18 mouse cellular contexts compared by ENCODE assay signal in the genomic region with DNA sequence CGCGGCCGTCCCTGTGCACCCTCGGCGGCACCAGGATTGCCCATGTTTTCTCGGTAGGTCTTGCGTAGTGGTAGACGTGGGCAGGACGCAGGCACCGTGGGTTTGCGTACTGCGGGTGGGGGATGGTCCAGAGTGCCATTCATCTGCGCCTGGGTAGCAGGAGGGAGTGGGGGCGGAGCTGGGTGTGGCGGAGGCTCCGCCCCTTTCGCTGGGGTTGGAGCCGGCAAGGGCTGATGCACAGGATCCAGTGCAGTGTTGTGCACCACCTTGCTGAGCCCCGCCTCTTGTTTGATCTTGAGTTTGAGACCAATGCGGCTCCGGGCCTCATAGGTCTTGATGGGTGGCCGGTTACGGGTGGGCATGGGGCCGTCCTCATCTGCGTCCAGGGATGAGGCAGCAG. TPM values are rescaled to one million over a fixed set of nuclear protein-coding genes. Genes with fewer than 3 reads are reported as not detected.
A peak's percentile ranks its signal among the peaks of the same experiment; 100 is the strongest.
DNase-seq lines count a peak whose midpoint lies in the region; ATAC-seq and TF ChIP-seq lines count a peak whose summit lies in the region.
"Had no signal": no experiment of that assay in that cellular context is flagged by ENCODE, and none has a peak within 500 bp of the region (broad histone marks: within the 10 kb centered on the region; RNA-seq: fewer than 3 reads in every experiment).

No protein-coding gene starts in this region.

- no peak overlapping the region for H3K27ac ChIP-seq in forebrain, embryonic 12.5 days
- no peak overlapping the region for H3K27ac ChIP-seq in forebrain, postnatal 0 days (ENCODE audit: low read depth, low read length)
- H3K27ac ChIP-seq in liver, postnatal 0 days (ENCODE audit: low read depth) = no peak overlapping the region
- H3K27ac ChIP-seq: embryonic facial prominence, embryonic 12.5 days; hindbrain, embryonic 13.5 days; limb, embryonic 13.5 days had no signal

- 0 out of 2 replicates have a peak, but pooled peaks have one; percentile 10 for ATAC-seq in forebrain, embryonic 12.5 days (ENCODE audit: low FRiP score)
- ATAC-seq in forebrain, postnatal 0 days = no peak
- ATAC-seq in liver, postnatal 0 days = no peak
- ATAC-seq: intestine, postnatal 0 days; Patski had no signal

- H3K36me3 ChIP-seq in forebrain, embryonic 12.5 days (replicated peaks) = peaks cover 66% of the 10 kb centered on the region
- H3K36me3 ChIP-seq in forebrain, postnatal 0 days (ENCODE audit: insufficient read depth) = peaks cover 53% of the 10 kb centered on the region
- peaks cover 48% of the 10 kb centered on the region for H3K36me3 ChIP-seq in liver, postnatal 0 days (replicated peaks; ENCODE audit: insufficient read depth, low read length)
- H3K36me3 ChIP-seq in E14TG2a.4 (ENCODE audit: insufficient read depth, low read length) = peaks cover 32% of the 10 kb centered on the region

- H3K9ac ChIP-seq in forebrain, embryonic 12.5 days = no peak overlapping the region
- no peak overlapping the region for H3K9ac ChIP-seq in forebrain, postnatal 0 days
- no peak overlapping the region for H3K9ac ChIP-seq in liver, postnatal 0 days (replicated peaks)
- H3K9ac ChIP-seq: embryonic facial prominence, embryonic 12.5 days; hindbrain, embryonic 13.5 days; limb, embryonic 13.5 days had no signal

- H3K4me3 ChIP-seq in forebrain, embryonic 12.5 days (replicated peaks) = no peak overlapping the region
- H3K4me3 ChIP-seq in forebrain, postnatal 0 days (ENCODE audit: low read depth, low read length) = no peak overlapping the region
- no peak overlapping the region for H3K4me3 ChIP-seq in liver, postnatal 0 days (ENCODE audit: low read depth, low read length)
- peak overlapping the region; percentile 79 for H3K4me3 ChIP-seq in E14TG2a.4 (replicated peaks; ENCODE audit: low read length)
- H3K4me3 ChIP-seq: embryonic facial prominence, embryonic 12.5 days; hindbrain, embryonic 13.5 days; limb, embryonic 13.5 days had no signal

- no peak for TF ChIP-seq EP300 in liver, postnatal 0 days (IDR thresholded peaks at IDR 0.05; ENCODE audit: low read depth)

- 0 out of 2 replicates have a peak, but pooled peaks cover 1% of the 10 kb centered on the region for H3K4me1 ChIP-seq in forebrain, embryonic 12.5 days
- no peaks in the 10 kb centered on the region for H3K4me1 ChIP-seq in forebrain, postnatal 0 days (ENCODE audit: insufficient read depth)
- H3K4me1 ChIP-seq in liver, postnatal 0 days (ENCODE audit: insufficient read depth) = peaks cover 1% of the 10 kb centered on the region
- peaks cover 52% of the 10 kb centered on the region for H3K4me1 ChIP-seq in E14TG2a.4 (replicated peaks; ENCODE audit: low read depth, low read length)
- H3K4me1 ChIP-seq: embryonic facial prominence, embryonic 12.5 days; hindbrain, embryonic 13.5 days; limb, embryonic 13.5 days had no signal

- H3K27me3 ChIP-seq in forebrain, embryonic 12.5 days = no peaks in the 10 kb centered on the region
- H3K27me3 ChIP-seq in forebrain, postnatal 0 days (ENCODE audit: insufficient read depth, low read length) = no peaks in the 10 kb centered on the region
- H3K27me3 ChIP-seq in liver, postnatal 0 days (ENCODE audit: insufficient read depth, low read length) = no peaks in the 10 kb centered on the region
- peaks cover 12% of the 10 kb centered on the region; the same call in 1 of the 2 replicates for H3K27me3 ChIP-seq in E14TG2a.4 (ENCODE audit: insufficient read depth, low read length)
- H3K27me3 ChIP-seq: CH12.LX; embryonic facial prominence, embryonic 12.5 days; hindbrain, embryonic 13.5 days; limb, embryonic 13.5 days; Patski had no signal

- no peak for DNase-seq in forebrain, postnatal 0 days
- DNase-seq in liver (peak; percentile 23), ZHBTc4 (ENCODE audit: low read depth, low spot score) (peak; percentile 92)
- no peak for DNase-seq in liver, postnatal 0 days
- DNase-seq in adrenal gland, postnatal 14 days = no peak
- DNase-seq: cerebellum, adult 18-20 months; gastrocnemius, postnatal 14 days; kidney, postnatal 4 days; lung, adult 2 months; lung, postnatal 36 days had no signal

- no peak overlapping the region for H3K4me2 ChIP-seq in forebrain, embryonic 12.5 days
- H3K4me2 ChIP-seq in forebrain, postnatal 0 days (ENCODE audit: low read depth) = no peak overlapping the region
- H3K4me2 ChIP-seq in liver, postnatal 0 days (ENCODE audit: low read depth, low read length) = no peak overlapping the region
- H3K4me2 ChIP-seq: embryonic facial prominence, embryonic 12.5 days; hindbrain, embryonic 13.5 days; limb, embryonic 13.5 days had no signal

- TF ChIP-seq CTCF in forebrain, postnatal 0 days (IDR thresholded peaks at IDR 0.05; ENCODE audit: low read depth) = no peak
- TF ChIP-seq CTCF in liver, postnatal 0 days (IDR thresholded peaks at IDR 0.05; ENCODE audit: low read depth) = no peak
- TF ChIP-seq CTCF in E14TG2a.4 (conservative IDR thresholded peaks at IDR 0.05; ENCODE audit: low read length) = no peak

- WGBS in forebrain, embryonic 12.5 days = 48% methylated on average over 25 of the region's 25 CpGs
- 61% methylated on average over 25 of the region's 25 CpGs for WGBS in forebrain, postnatal 0 days
- 82% methylated on average over 25 of the region's 25 CpGs for WGBS in liver, postnatal 0 days (ENCODE audit: insufficient replicate concordance)

- no peaks in the 10 kb centered on the region for H3K9me3 ChIP-seq in forebrain, embryonic 12.5 days
- no peaks in the 10 kb centered on the region for H3K9me3 ChIP-seq in forebrain, postnatal 0 days (ENCODE audit: low read length)
- 0 out of 2 replicates have a peak, but pooled peaks cover 3% of the 10 kb centered on the region for H3K9me3 ChIP-seq in liver, postnatal 0 days (ENCODE audit: low read length)
- H3K9me3 ChIP-seq in E14TG2a.4 (ENCODE audit: low read length) = no peaks in the 10 kb centered on the region
- H3K9me3 ChIP-seq: embryonic facial prominence, embryonic 12.5 days; hindbrain, embryonic 13.5 days; limb, embryonic 13.5 days had no signal

RNA-seq across cellular contexts. Expression of gene Ehd2, which starts 4.9 kb away (rescaled TPM):
- polyA plus RNA-seq in forebrain, embryonic 12.5 days (2016; fragmentation: Nextera tagmentation; extraction: Ambion mirVana) = 6.6 and 7.6 TPM in 2 replicates
- 3.1 and 3.5 TPM in 2 replicates for total RNA-seq in forebrain, postnatal 0 days (2014; rRNA removed)
- 4.4 and 5.0 TPM in 2 replicates for polyA plus RNA-seq in forebrain, postnatal 0 days (2015; fragmentation: Nextera tagmentation; extraction: Ambion mirVana)
- polyA plus RNA-seq in liver, postnatal 0 days (2015; fragmentation: Nextera tagmentation; extraction: Ambion mirVana) = 1.9 and 2.7 TPM in 2 replicates
- 119 and 121 TPM in 2 replicates for total RNA-seq in adrenal gland, postnatal 14 days (2021)

RNA-seq across cellular contexts. Expression of gene Nop53, which starts 26.4 kb away (rescaled TPM):
- polyA plus RNA-seq in forebrain, embryonic 12.5 days (2016; fragmentation: Nextera tagmentation; extraction: Ambion mirVana) = 165 and 169 TPM in 2 replicates
- total RNA-seq in forebrain, postnatal 0 days (2014; rRNA removed) = 117 and 189 TPM in 2 replicates
- polyA plus RNA-seq in forebrain, postnatal 0 days (2015; fragmentation: Nextera tagmentation; extraction: Ambion mirVana) = 143 and 154 TPM in 2 replicates
- polyA plus RNA-seq in liver, postnatal 0 days (2015; fragmentation: Nextera tagmentation; extraction: Ambion mirVana) = 82.6 and 90.6 TPM in 2 replicates
- total RNA-seq in adrenal gland, postnatal 14 days (2021) = 196 and 213 TPM in 2 replicates

RNA-seq across cellular contexts. Expression of gene Selenow, which starts 50.0 kb away (rescaled TPM):
- polyA plus RNA-seq in forebrain, embryonic 12.5 days (2016; fragmentation: Nextera tagmentation; extraction: Ambion mirVana) = 1,130 and 1,137 TPM in 2 replicates
- 813 and 1,238 TPM in 2 replicates for total RNA-seq in forebrain, postnatal 0 days (2014; rRNA removed)
- 2,478 and 2,732 TPM in 2 replicates for polyA plus RNA-seq in forebrain, postnatal 0 days (2015; fragmentation: Nextera tagmentation; extraction: Ambion mirVana)
- polyA plus RNA-seq in liver, postnatal 0 days (2015; fragmentation: Nextera tagmentation; extraction: Ambion mirVana) = 158 and 189 TPM in 2 replicates
- total RNA-seq in adrenal gland, postnatal 14 days (2021) = 191 and 202 TPM in 2 replicates

Comparison
In these comparisons a context has a peak if more than half of its experiments do, and no peak if none do; other contexts are left out.
1. DNase-seq: peak in liver (single experiment) and ZHBTc4 (single experiment); none in forebrain, postnatal 0 days (single experiment), liver, postnatal 0 days (single experiment) and adrenal gland, postnatal 14 days (single experiment).